Mouse (Mus musculus) heart, postnatal 4 days (tissue): ENCODE measurements around the gene 4932438H23Rik. TPM values are rescaled to one million over a fixed set of nuclear protein-coding genes. Genes with fewer than 3 reads are reported as not detected.
A peak's percentile ranks its signal among the peaks of the same experiment; 100 is the strongest.
"Not testable (repeated sequence)": the region's sequence is repeated elsewhere in the genome, so short reads cannot be mapped to it uniquely, and the experiment has no call there.

ENCODE experiments used
- DNase-seq: peaks from one replicate; pipeline ENCODE4 v3.0.0; 2021
- total RNA-seq, 2 experiments: library from RNA; stranded (reverse); gene quantifications; 2 replicates each; pipeline ENCODE4 v1.2.3; 2021

4932438H23Rik gene
- total RNA-seq, 2 experiments from 2014 or later: 0.23 TPM; not detected in 1

GRCm38 (mm10) chr16:91099444-91100065 is 4.6 kb upstream of the 4932438H23Rik start:
- DNase-seq: no peak

DNA sequence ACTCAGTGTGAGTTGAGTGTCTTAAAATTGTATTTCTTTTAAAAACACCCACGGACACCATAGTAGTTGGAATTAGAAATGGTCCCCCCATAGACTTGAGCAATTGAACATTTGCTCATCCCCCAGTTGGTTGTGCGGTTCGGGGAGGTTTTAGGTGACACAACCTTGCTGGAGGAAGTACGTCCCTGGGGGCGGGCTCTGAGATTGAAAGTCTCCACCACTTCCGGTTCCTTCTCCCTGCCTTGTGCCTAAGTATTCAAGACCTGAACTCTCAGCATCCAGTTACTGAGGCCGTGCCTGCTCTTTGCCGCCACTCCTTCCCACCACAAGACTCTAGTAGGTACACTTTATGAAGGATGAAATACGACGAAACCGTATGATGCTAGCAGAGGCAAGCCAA is 2.9 kb upstream of the 4932438H23Rik start:
- no peak for DNase-seq

- no peak for DNase-seq
These were observed 2.1 kb upstream of the 4932438H23Rik start for GRCm38 (mm10) chr16:91096984-91097506.

- no peak for DNase-seq
These were observed 1.1 kb upstream of the 4932438H23Rik start for GRCm38 (mm10) chr16:91096016-91096415.

- no peak for DNase-seq
These were observed 8.1 kb downstream of the 4932438H23Rik start for GRCm38 (mm10) chr16:91086642-91087306.

- DNase-seq: no peak
These were observed 9.6 kb downstream of the 4932438H23Rik start for GRCm38 (mm10) chr16:91085239-91085825.

- DNase-seq: peak; percentile 56
These were observed 10.3 kb downstream of the 4932438H23Rik start for GRCm38 (mm10) chr16:91084307-91085238.

- DNase-seq: no peak
These were observed 11.8 kb downstream of the 4932438H23Rik start for GRCm38 (mm10) chr16:91083002-91083646.

GRCm38 (mm10) chr16:91081508-91081907 is 13.4 kb downstream of the 4932438H23Rik start:
- peak; percentile 82 for DNase-seq

DNA sequence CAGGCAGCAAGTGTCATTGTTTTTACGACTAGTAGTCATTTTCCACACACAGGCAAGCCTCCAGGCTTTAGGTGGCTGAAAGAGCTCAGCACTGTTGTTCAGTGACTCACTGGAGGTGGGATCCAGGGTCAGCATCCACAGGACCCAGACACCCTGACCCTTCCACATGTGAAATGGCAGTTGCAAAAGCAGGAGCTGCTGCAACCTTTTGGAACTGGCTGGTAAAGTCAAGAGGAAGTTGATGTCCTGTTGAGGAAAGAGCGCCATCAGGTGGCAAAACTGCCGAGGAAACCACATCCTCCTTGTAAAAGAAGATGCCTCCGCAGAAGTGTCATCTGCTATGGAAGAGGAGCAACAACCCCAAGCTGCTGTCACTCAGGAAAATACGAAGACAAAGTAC is 18.7 kb downstream of the 4932438H23Rik start:
- no peak for DNase-seq

DNA sequence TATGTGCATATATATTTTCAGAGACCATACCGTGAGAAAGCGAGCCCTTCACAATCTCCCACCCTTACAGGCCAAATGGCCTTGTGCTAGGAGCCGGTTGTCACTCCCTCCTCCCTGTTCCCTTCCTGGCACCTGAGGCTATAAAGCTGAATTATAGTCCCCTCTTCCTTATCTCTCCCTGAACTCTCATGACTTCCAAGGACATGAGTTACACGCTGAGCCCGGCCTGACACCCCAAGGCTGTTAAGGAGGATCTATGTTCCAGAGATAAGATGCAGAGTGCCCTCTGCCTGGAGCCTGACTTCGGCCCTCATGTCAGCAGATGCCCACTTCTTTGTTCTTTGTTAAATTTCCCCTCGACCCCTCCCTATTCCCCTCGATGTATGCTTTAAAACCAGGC is 19.5 kb downstream of the 4932438H23Rik start:
- DNase-seq: not testable (repeated sequence)

- DNase-seq: peak; percentile 95
These were observed 21.6 kb downstream of the 4932438H23Rik start for GRCm38 (mm10) chr16:91073163-91073892.

GRCm38 (mm10) chr16:91072256-91072655 is 22.7 kb downstream of the 4932438H23Rik start:
- no peak for DNase-seq

GRCm38 (mm10) chr16:91068969-91069368 is 26.0 kb downstream of the 4932438H23Rik start:
- peak; percentile 57 for DNase-seq

DNA sequence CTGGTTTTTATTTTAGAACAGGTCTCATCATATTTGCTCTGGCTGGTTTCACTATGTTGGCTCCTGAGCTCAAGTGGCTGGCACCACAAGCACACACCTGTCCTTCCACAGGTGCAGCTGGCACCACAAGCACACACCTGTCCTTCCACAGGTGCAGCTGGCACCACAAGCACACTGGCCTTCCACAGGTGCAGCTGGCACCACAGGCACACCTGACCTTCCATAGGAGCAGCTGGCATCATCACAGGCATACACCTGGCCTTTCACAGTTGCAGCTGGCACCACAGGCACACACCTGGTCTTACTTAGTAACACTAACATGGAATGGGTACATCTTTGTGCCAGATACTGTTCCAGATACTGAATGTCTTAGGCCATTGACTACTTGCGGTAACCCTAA is 27.8 kb downstream of the 4932438H23Rik start:
- DNase-seq: no peak

GRCm38 (mm10) chr16:91064583-91065365 is 30.1 kb downstream of the 4932438H23Rik start:
- DNase-seq: no peak

DNA sequence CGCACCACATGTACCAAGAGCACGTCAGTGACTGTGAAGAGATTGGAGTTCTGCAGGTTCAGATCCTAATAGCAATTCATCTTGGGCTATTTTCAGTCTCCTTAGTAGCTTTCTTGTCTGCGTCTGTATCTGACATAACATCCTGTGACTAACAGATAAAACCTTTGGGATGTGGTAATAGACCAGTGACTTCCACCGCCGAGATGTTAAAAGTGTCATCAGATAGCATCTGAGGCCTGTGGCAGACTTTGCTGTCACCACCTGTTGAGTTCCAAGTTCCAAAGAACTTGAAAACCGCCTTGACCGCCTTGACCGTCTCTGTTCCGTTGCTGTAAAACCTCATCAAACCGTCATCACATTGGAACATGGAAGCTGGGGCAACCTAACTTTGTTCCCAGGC is 31.1 kb downstream of the 4932438H23Rik start:
- no peak for DNase-seq

- no peak for DNase-seq
These were observed 33.2 kb downstream of the 4932438H23Rik start for GRCm38 (mm10) chr16:91061531-91062318.

DNA sequence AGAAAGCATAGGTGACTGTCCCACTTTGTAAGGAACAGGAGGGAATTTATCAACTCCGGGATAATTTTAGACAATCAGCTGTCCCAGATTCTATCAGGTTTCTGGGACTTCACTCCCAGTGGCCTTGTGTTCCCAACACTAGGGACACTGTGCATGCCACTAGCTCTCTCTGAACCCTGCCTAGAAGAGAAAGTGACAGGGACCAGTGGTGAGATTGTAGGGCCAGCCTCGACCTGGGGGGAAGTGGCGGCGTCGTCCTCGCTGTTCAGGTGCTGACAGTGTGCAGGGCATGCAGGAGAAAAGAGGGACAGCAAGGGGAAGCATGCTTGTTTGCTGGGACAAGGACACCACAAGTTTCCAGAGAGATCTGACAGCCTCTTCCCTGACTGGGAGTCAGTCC is 37.2 kb downstream of the 4932438H23Rik start:
- DNase-seq: no peak
